Mouse (Mus musculus) mouse embryonic stem cell (cell line): Measurements from ENCODE around the gene Zc3h15.

Experiments used
- in situ Hi-C, 2 experiments: fragments of 300-500 bp; cut with MboI; formaldehyde crosslinking; loops; 1 replicate in 1 of 2; 3 replicates in 1 of 2; pipeline ENCODE4 v1.14.3; 2019 to 2020; ENCODE audit warnings: low sequenced_read_pairs in 2 of 2, low pct_unique_long_range_greater_than_20kb in 1 of 2, mixed read lengths in 1 of 2; ENCODE audit not compliant: unreplicated experiment in 1 of 2

The Zc3h15 gene

GRCm38 (mm10) chr2:83669988-83670387 lies 25.8 kb downstream of the Zc3h15 start:
- in situ Hi-C loops, result no loop called here

GRCm38 (mm10) chr2:83671843-83672242 lies 27.6 kb downstream of the Zc3h15 start:
- in situ Hi-C loops, result no loop called here

GRCm38 (mm10) chr2:83673067-83673466 lies 28.8 kb downstream of the Zc3h15 start:
- in situ Hi-C loops, result no loop called here

- in situ Hi-C loops, result no loop called here
Measured at GRCm38 (mm10) chr2:83673843-83674242, 29.6 kb downstream of the Zc3h15 start.

GRCm38 (mm10) chr2:83674421-83674820 lies 30.2 kb downstream of the Zc3h15 start:
- in situ Hi-C loops, result no loop called here

GRCm38 (mm10) chr2:83674896-83675295 lies 30.7 kb downstream of the Zc3h15 start:
- in situ Hi-C loops, result no loop called here

- in situ Hi-C loops, result no loop called here
Measured at GRCm38 (mm10) chr2:83675681-83676080, 31.4 kb downstream of the Zc3h15 start.

- in situ Hi-C loops, result no loop called here
Measured at GRCm38 (mm10) chr2:83676226-83676870, 32.1 kb downstream of the Zc3h15 start.

GRCm38 (mm10) chr2:83681332-83681731 lies 37.1 kb downstream of the Zc3h15 start:
- in situ Hi-C loops, result no loop called here

- in situ Hi-C loops, result no loop called here
Measured at GRCm38 (mm10) chr2:83681785-83682184, 37.5 kb downstream of the Zc3h15 start.

GRCm38 (mm10) chr2:83682282-83682681 lies 38.0 kb downstream of the Zc3h15 start:
- in situ Hi-C loops, result no loop called here

GRCm38 (mm10) chr2:83683731-83684519 lies 39.7 kb downstream of the Zc3h15 start:
- in situ Hi-C loops, result no loop called here

- in situ Hi-C loops, result no loop called here
Measured at GRCm38 (mm10) chr2:83684691-83685090, 40.5 kb downstream of the Zc3h15 start.

- in situ Hi-C loops, result no loop called here
Measured at GRCm38 (mm10) chr2:83690372-83690771, 46.1 kb downstream of the Zc3h15 start.

GRCm38 (mm10) chr2:83692651-83693545 lies 48.7 kb downstream of the Zc3h15 start:
- in situ Hi-C loops, result no loop called here

GRCm38 (mm10) chr2:83694061-83694460 lies 49.8 kb downstream of the Zc3h15 start:
- in situ Hi-C loops, result no loop called here

GRCm38 (mm10) chr2:83695345-83696247 lies 51.4 kb downstream of the Zc3h15 start:
- in situ Hi-C loops, result no loop called here

GRCm38 (mm10) chr2:83698484-83698883 lies 54.2 kb downstream of the Zc3h15 start:
- in situ Hi-C loops, result no loop called here
